Mouse (Mus musculus) bone marrow macrophage, adult 2 months (primary cell): ENCODE data around the gene Gse1.

Experiments
- CTCF ChIP-seq: IDR thresholded peaks from 2 replicates; pipeline ENCODE4 v1.5.1; 2012; ENCODE audit warnings: low read depth, mild to moderate bottlenecking, low read length, moderate library complexity
- POLR2A ChIP-seq: IDR thresholded peaks from 2 replicates; pipeline ENCODE4 v1.6.1; 2012; ENCODE audit warnings: mild to moderate bottlenecking, low read depth, low read length, borderline replicate concordance

DNA sequence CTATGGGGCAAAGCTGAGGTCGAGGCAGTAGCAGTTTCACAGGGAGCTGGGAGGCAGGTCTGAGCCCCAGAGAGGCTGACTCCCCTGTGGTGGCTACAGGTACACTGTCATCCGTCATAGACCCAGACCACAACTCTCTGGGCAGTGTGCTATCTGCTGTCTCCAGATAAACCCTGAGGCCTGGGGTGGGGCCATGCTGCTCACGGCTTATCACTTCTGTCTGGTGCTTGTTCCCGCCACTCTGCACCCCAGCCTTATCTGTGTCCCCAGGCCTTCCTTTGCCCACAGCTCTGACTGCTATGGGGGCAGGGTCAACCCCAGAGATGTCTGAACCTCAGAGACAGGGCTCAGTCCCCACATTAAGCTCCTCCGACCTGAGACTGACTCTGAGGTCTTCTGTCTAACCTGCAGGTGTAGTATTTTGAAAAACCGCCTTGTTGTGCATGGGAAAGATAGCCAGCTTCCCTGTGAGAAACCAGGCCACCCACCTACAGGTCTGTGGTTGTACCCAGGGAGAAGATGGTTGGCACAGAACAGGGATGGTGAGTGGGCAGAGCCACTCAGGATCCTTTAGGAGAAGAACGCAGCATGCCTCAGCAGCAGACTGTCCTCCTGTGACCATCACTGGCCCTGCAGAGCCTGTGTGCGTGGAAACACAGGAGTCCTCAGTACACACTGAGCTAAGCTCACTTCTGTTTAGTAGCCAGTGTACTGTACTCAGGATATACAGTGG is 143.6 kb downstream of the Gse1 start:
- TF ChIP-seq POLR2A (no peak), CTCF (no peak)
